ENCODE assay signal across 7 mouse cellular contexts in genomic region chr5:110859013-110859650, GRCm38 (mm10). TPM values are rescaled to one million over a fixed set of nuclear protein-coding genes. Genes with fewer than 3 reads are reported as not detected.
DNase-seq lines count a peak whose midpoint lies in the region; ATAC-seq and TF ChIP-seq lines count a peak whose summit lies in the region.

No protein-coding gene starts in this region.

- H3K9ac ChIP-seq in forebrain, embryonic 13.5 days = no peak overlapping the region

- no peak overlapping the region for H3K4me3 ChIP-seq in forebrain, embryonic 13.5 days
- H3K4me3 ChIP-seq in olfactory bulb, adult 2 months (ENCODE audit: insufficient read depth, low read depth, low read length) = peak overlapping the region; percentile 35

- intact Hi-C loops in heart, postnatal 36 days (cut with DNase I) = loop anchor here (1.0 kb wide), 1 partner anchor 20 kb away; the partner anchor contains the start of gene Ttc28

- ATAC-seq in forebrain, embryonic 13.5 days = peak; percentile 65; the same call in 1 of the 2 replicates

- TF ChIP-seq CTCF in olfactory bulb, adult 2 months (IDR thresholded peaks at IDR 0.05; ENCODE audit: insufficient read depth, low read depth, low read length) = no peak

- H3K9me3 ChIP-seq in forebrain, embryonic 13.5 days (replicated peaks) = no peaks in the 10 kb centered on the region

- no peaks in the 10 kb centered on the region for H3K4me1 ChIP-seq in forebrain, embryonic 13.5 days
- H3K4me1 ChIP-seq in olfactory bulb, adult 2 months (ENCODE audit: control insufficient read depth, insufficient read depth, low read length) = no peaks in the 10 kb centered on the region

- no peak for TF ChIP-seq POLR2A in olfactory bulb, adult 2 months (IDR thresholded peaks at IDR 0.05; ENCODE audit: insufficient read depth, low read depth, low read length)

- 55% methylated on average over 13 of the region's 13 CpGs for WGBS in forebrain, embryonic 13.5 days
- 14% methylated on average over 13 of the region's 13 CpGs for WGBS in olfactory bulb, adult 2 months

- no peak overlapping the region for H3K4me2 ChIP-seq in forebrain, embryonic 13.5 days

- DNase-seq in 416B (ENCODE audit: low read depth) = peak; percentile 34
- peak; percentile 12 for DNase-seq in Muller cell, postnatal 12 days (ENCODE audit: inconsistent ontology term)
- DNase-seq in heart, postnatal 36 days = peak; percentile 68 to 72
- peak; percentile 70 to 80 for DNase-seq in kidney, postnatal 4 days
- no peak for DNase-seq in thymus, postnatal 14 days

- H3K36me3 ChIP-seq in forebrain, embryonic 13.5 days (ENCODE audit: poor library complexity, severe bottlenecking) = peaks cover 45% of the 10 kb centered on the region

- no peaks in the 10 kb centered on the region for H3K27me3 ChIP-seq in forebrain, embryonic 13.5 days

- peak overlapping the region; percentile 64 for H3K27ac ChIP-seq in forebrain, embryonic 13.5 days
- H3K27ac ChIP-seq in olfactory bulb, adult 2 months (ENCODE audit: insufficient read depth, low read depth, low read length) = peak overlapping the region; percentile 64

RNA-seq across cellular contexts. Expression of gene Chek2, which starts 19.4 kb away (rescaled TPM):
- 25.9 and 28.9 TPM in 2 replicates for polyA plus RNA-seq in forebrain, embryonic 13.5 days (2015; fragmentation: Nextera tagmentation; extraction: Ambion mirVana)
- total RNA-seq in heart, postnatal 36 days (2021) = 1 to 10 TPM; 3.3 to 3.4 TPM
- polyA plus RNA-seq in olfactory bulb, adult 2 months (2012; ENCODE audit: insufficient read depth, insufficient read length, low replicate concordance, missing spikeins) = not detected in 2 replicates

RNA-seq across cellular contexts. Expression of gene Hscb, which starts 19.6 kb away (rescaled TPM):
- 15.6 and 16.9 TPM in 2 replicates for polyA plus RNA-seq in forebrain, embryonic 13.5 days (2015; fragmentation: Nextera tagmentation; extraction: Ambion mirVana)
- total RNA-seq in heart, postnatal 36 days (2021) = 10 to 100 TPM; 18.2 to 20.7 TPM
- not detected in 2 replicates for polyA plus RNA-seq in olfactory bulb, adult 2 months (2012; ENCODE audit: insufficient read depth, insufficient read length, low replicate concordance, missing spikeins)

RNA-seq across cellular contexts. Expression of gene Ttc28, which starts 20.5 kb away (rescaled TPM):
- 22.8 and 23.2 TPM in 2 replicates for polyA plus RNA-seq in forebrain, embryonic 13.5 days (2015; fragmentation: Nextera tagmentation; extraction: Ambion mirVana)
- 10 to 100 TPM; 13.5 to 15.3 TPM for total RNA-seq in heart, postnatal 36 days (2021)
- polyA plus RNA-seq in olfactory bulb, adult 2 months (2012; ENCODE audit: insufficient read depth, insufficient read length, low replicate concordance, missing spikeins) = not detected in 2 replicates

RNA-seq across cellular contexts. Expression of gene Ulk1, which starts 49.2 kb away (rescaled TPM):
- polyA plus RNA-seq in forebrain, embryonic 13.5 days (2015; fragmentation: Nextera tagmentation; extraction: Ambion mirVana) = 32.4 and 38.2 TPM in 2 replicates
- total RNA-seq in heart, postnatal 36 days (2021) = 10 to 100 TPM; 85.6 to 94.0 TPM
- not detected in 2 replicates for polyA plus RNA-seq in olfactory bulb, adult 2 months (2012; ENCODE audit: insufficient read depth, insufficient read length, low replicate concordance, missing spikeins)

Comparison
In these comparisons a context has a peak if more than half of its experiments do, and no peak if none do; other contexts are left out.
1. RNA of gene Hscb, which starts 19.6 kb away (polyA plus RNA-seq): 15.6 to 16.9 TPM in forebrain, embryonic 13.5 days; not detected in olfactory bulb, adult 2 months; every median in the first group is over 10 times any median in the second.
2. RNA of gene Ttc28, which starts 20.5 kb away (polyA plus RNA-seq): 22.8 to 23.2 TPM in forebrain, embryonic 13.5 days; not detected in olfactory bulb, adult 2 months; every median in the first group is over 10 times any median in the second.